Mouse (Mus musculus) central nervous system, embryonic 18 days (tissue): ENCODE results near the gene Pskh1. TPM values are rescaled to one million over a fixed set of nuclear protein-coding genes. Genes with fewer than 3 reads are reported as not detected.

Experiments used
- polyA plus RNA-seq: library from polyadenylated mRNA; depleted of rRNA; stranded (reverse); fragments of >200 nt; gene quantifications from 2 replicates; pipeline ENCODE4 v1.2.3, GENCODE M21; 2012; rRNA removed

Gene Pskh1
- 14.1 and 14.4 TPM in 2 replicates for polyA plus RNA-seq

GRCm38 (mm10) chr8:105900180-105900940 is at the start of gene Pskh1:
Pskh1 (plus strand) TSS chr8:105900441.

GRCm38 (mm10) chr8:105853178-105853577 is 47.1 kb upstream of the Pskh1 start, which contains the start of gene Cenpt:
Cenpt (minus strand) TSS chr8:105853278.

DNA sequence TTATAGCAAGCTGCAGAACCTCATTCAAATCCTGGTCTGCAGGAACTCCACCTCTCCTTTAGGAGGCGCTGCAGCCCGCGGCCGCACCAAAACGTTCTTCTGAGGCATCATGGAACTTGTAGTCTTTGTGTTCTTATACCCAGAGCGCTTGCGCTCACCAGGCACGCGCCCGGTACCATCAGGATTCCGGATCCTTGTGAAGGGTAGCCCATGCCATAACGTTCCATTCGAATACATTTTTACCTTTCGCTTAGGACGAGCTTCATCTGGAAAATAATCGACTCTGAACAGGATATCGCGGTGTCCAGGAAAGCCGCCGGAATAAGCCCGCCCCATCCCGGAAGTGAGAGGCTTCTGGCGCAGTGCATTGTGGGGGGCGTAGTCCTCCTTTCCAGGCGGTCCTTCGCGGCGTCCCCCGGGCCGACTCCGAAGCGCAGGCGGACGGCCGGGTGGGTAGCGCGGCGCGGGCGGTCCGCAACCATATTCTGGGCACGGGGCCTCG is 45.5 kb upstream of the Pskh1 start, which contains the start of gene Thap11:
Gene Thap11, plus strand, starts transcription at position 418 of the 502 bp plus-strand sequence.

DNA sequence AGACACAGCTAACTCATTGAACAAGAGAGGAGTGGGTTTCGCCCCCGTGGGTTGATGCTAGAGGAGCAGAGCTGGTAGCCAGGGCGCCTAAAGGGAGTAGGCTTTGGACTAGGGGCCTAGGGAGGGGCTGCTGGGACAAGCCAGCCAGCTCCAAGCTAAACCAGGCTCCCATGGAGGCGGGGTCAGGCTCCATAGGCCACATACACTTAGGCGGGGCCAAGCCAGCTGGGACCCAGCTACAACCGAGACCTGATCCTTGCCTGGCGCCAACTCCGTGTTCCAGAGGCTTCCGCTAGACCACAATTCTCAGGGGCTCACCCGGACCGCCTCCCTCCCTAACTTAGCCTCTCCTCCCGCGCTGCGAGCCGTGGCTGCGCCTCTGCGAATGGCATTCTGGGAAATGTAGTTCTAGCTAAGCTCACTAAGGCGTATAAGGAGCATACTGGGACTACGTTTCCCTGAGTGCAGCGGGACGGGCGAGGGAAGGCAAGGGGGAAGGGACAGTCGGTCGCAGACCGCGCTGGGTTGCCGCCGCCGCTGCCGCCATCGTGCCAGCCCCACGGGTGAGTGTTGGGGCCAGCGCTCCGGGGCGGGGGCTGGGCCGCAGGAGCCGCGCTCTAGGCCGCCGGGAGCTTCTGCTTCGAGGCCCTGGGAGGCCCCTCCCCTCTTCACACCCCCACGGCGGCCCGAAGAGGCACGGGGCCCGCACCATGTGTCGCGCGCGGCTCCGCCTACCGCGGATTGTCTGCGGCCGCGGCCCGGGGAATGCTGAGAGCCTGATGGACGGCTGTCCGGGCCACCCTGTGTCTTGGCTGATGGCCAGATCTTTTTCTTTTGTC is 39.9 kb upstream of the Pskh1 start, which contains the start of gene Nutf2:
Gene Nutf2, plus strand, starts transcription at position 438 of the 839 bp plus-strand sequence.

GRCm38 (mm10) chr8:105880754-105881520 is 19.3 kb upstream of the Pskh1 start, which contains the start of gene Edc4:
Edc4 (plus strand) TSS chr8:105880881.

DNA sequence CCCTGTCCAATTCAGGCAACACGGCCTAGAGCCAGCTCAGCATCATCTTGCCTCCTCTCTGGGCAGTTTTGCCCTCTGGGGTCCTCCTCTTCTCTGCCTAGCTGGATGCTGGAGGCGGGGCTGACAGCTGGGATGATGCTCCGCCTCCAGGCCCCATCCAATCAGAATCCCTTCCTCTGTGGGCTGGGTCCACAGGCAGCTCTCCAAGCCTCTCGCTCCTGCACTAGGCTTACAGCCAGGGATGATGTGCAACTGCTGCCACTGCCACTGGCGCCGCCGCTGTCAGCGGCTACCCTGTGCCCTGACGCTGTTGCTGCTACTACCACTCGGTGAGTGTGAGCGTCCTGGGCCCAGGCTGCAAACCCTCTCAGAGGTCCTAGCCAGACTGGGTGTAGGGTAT is 6.9 kb upstream of the Pskh1 start, which contains the start of gene Nrn1l:
Gene Nrn1l, plus strand, starts transcription at position 229 of the 400 bp plus-strand sequence.

DNA sequence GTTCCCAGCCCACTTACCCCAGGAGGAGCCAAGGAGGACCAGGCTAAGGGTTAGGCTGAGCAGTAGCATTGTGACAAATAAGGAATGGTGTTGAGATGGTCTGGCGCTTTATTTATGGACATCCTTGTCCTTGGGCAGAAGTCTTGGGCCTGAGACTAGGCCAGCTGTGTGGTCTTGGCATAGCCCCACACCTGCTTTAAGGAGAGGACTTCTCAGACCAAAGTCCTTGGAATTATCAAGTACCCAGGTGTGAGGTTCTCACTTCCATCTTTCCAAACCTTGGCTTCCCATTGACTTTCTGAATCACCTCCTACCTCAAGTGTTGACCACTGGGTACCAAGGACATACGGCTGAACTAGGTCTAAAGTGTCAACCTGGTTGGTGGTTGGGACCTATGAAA is 33.5 kb downstream of the Pskh1 start, which contains the start of gene Ctrl:
Gene Ctrl, minus strand, starts transcription at position 101 of the 400 bp plus-strand sequence.

GRCm38 (mm10) chr8:105938306-105938669 is 38.0 kb downstream of the Pskh1 start, which contains the start of gene Psmb10:
Psmb10 (minus strand) TSS chr8:105938444.

GRCm38 (mm10) chr8:105943321-105943739 is 43.1 kb downstream of the Pskh1 start, which contains the start of gene Lcat:
Lcat (minus strand) TSS chr8:105943382.

GRCm38 (mm10) chr8:105965905-105966341 is 65.7 kb downstream of the Pskh1 start, which contains the start of gene Slc12a4:
Slc12a4 (minus strand) TSS chr8:105966097.

DNA sequence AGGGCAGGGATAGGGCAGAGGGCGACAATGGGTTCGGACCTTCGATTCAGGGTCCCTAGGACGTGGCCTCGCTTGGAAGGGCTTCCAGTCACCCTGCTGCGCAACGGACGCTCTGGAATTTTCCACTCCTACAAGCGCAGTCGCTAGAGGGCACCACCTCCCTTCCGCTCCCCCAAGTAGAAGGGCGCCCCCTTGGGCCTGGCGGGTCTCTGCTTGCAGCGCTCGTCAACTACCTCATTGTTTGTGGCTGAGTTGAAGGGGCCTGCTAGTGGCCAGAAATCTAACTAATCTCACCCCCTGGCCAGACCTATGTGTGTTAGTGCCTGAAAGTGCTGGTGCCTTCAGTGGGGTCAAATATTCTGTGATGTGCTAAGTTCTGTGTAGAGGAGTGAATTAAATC is 79.1 kb downstream of the Pskh1 start, which contains the start of gene Dpep3:
Gene Dpep3, minus strand, starts transcription at position 105 of the 400 bp plus-strand sequence.

Other genes starting within 250 kb of the Pskh1 start
- gene Carmil2, start 214.2 kb upstream of the Pskh1 start, polyA plus RNA-seq: 21.1 TPM in 2 replicates
- 53.7 and 57.3 TPM in 2 replicates for gene Acd, start 199.3 kb upstream of the Pskh1 start, polyA plus RNA-seq
- 50.9 and 51.0 TPM in 2 replicates for gene Pard6a, start 199.3 kb upstream of the Pskh1 start, polyA plus RNA-seq
- 0.12 and 0.31 TPM in 2 replicates for gene 4933405L10Rik, start 192.8 kb upstream of the Pskh1 start, polyA plus RNA-seq
- 22.4 and 25.1 TPM in 2 replicates for gene Enkd1, start 192.2 kb upstream of the Pskh1 start, polyA plus RNA-seq
- 51.6 and 57.3 TPM in 2 replicates for gene Gfod2, start 141.8 kb upstream of the Pskh1 start, polyA plus RNA-seq
- gene Ranbp10, start 73.1 kb upstream of the Pskh1 start, polyA plus RNA-seq: 28.2 and 30.4 TPM in 2 replicates
- 0.36 and 0.80 TPM in 2 replicates for gene Tsnaxip1, start 72.7 kb upstream of the Pskh1 start, polyA plus RNA-seq
- gene Cenpt, start 47.2 kb upstream of the Pskh1 start, polyA plus RNA-seq: 81.1 and 83.5 TPM in 2 replicates
- gene Thap11, start 45.3 kb upstream of the Pskh1 start, polyA plus RNA-seq: 59.8 and 61.2 TPM in 2 replicates
- 148 and 151 TPM in 2 replicates for gene Nutf2, start 39.9 kb upstream of the Pskh1 start, polyA plus RNA-seq
- gene Edc4, start 19.6 kb upstream of the Pskh1 start, polyA plus RNA-seq: 62.0 and 67.9 TPM in 2 replicates
- 1.1 and 1.2 TPM in 2 replicates for gene Nrn1l, start 6.9 kb upstream of the Pskh1 start, polyA plus RNA-seq
- gene Ctrl, start 33.4 kb downstream of the Pskh1 start, polyA plus RNA-seq: 8.4 and 9.0 TPM in 2 replicates
- gene Psmb10, start 38.0 kb downstream of the Pskh1 start, polyA plus RNA-seq: 70.5 and 78.9 TPM in 2 replicates
- gene Lcat, start 42.9 kb downstream of the Pskh1 start, polyA plus RNA-seq: 4.7 and 6.6 TPM in 2 replicates
- 18.2 and 18.9 TPM in 2 replicates for gene Slc12a4, start 65.7 kb downstream of the Pskh1 start, polyA plus RNA-seq
- gene Dpep3, start 79.0 kb downstream of the Pskh1 start, polyA plus RNA-seq: not detected in 2 replicates
- 29.5 and 29.7 TPM in 2 replicates for gene Dus2, start 90.9 kb downstream of the Pskh1 start, polyA plus RNA-seq
- gene Dpep2nb, start 105.5 kb downstream of the Pskh1 start, polyA plus RNA-seq: not detected in 2 replicates
- 13.8 and 13.9 TPM in 2 replicates for gene Ddx28, start 111.4 kb downstream of the Pskh1 start, polyA plus RNA-seq
- gene Nfatc3, start 158.4 kb downstream of the Pskh1 start, polyA plus RNA-seq: 7.8 and 8.4 TPM in 2 replicates
- 0.13 and 0.41 TPM in 2 replicates for gene Esrp2, start 236.5 kb downstream of the Pskh1 start, polyA plus RNA-seq
- gene Pla2g15, start 250.0 kb downstream of the Pskh1 start, polyA plus RNA-seq: 16.0 and 16.2 TPM in 2 replicates